ENCODE assay signal across 8 mouse cellular contexts in the genomic region with DNA sequence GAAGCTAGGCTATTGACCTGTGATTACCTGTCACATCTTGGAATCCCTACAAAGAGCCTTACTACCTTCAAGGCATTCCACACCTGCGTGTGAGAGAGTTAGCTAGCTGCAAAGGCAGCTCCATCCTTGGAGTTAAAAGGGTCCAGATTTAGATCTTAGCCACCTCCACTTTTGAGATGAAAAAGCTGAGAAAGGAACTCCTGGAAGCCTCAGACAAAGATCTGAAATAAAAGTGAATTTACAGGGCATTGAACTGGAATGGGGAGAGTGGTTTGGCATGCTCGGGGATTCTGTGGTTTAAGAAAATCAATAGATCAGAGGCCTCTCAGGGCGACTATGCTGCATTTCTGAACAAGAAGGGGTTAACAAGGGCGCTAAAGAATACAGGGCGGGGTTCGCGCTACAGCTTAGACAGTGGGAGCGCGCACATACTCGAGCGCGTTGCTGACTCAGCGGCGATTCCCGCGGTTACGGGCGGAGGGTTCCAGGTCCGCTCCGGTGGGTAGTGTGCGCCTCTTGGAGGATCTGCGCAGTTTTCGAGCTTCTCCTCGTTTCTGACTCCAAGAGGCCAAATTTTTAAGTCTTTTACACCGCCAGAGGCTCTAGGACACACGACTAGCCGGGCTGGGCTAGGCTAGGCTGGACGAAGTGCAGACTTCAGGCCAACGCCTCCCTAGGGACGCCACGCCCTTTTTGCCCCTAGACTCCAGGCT. TPM values are rescaled to one million over a fixed set of nuclear protein-coding genes. Genes with fewer than 3 reads are reported as not detected.
DNase-seq lines count a peak whose midpoint lies in the region; ATAC-seq and TF ChIP-seq lines count a peak whose summit lies in the region.

No protein-coding gene starts in this region.

- under 1% methylated on average over 31 of the region's 31 CpGs for WGBS in bone marrow, adult 2 months
- WGBS in forebrain, embryonic 13.5 days, result under 1% methylated on average over 31 of the region's 31 CpGs
- under 1% methylated on average over 31 of the region's 31 CpGs for WGBS in lung, embryonic 15.5 days
- under 1% methylated on average over 31 of the region's 31 CpGs for WGBS in neural tube, embryonic 15.5 days

- H3K27me3 ChIP-seq in forebrain, embryonic 13.5 days, result peaks cover 77% of the 10 kb centered on the region
- H3K27me3 ChIP-seq in lung, embryonic 15.5 days, result peaks cover 34% of the 10 kb centered on the region
- H3K27me3 ChIP-seq in neural tube, embryonic 15.5 days (replicated peaks), result peaks cover 37% of the 10 kb centered on the region

- H3K27ac ChIP-seq in ES-E14 (ENCODE audit: insufficient read depth, low read depth, low read length, poor library complexity, severe bottlenecking), result no peak overlapping the region
- H3K27ac ChIP-seq in bone marrow, adult 2 months (ENCODE audit: control insufficient read depth, insufficient read depth, low read depth, low read length, poor library complexity), result no peak overlapping the region
- H3K27ac ChIP-seq in forebrain, embryonic 13.5 days, result peak overlapping the region; percentile 60
- H3K27ac ChIP-seq in layer of hippocampus, adult 2 months, result peak overlapping the region; percentile 84
- H3K27ac ChIP-seq in lung, embryonic 15.5 days, result peak overlapping the region; percentile 98
- H3K27ac ChIP-seq in neural tube, embryonic 15.5 days (replicated peaks), result peak overlapping the region; percentile 86

- no peaks in the 10 kb centered on the region for H3K9me3 ChIP-seq in ES-E14 (ENCODE audit: control insufficient read depth, insufficient read depth, low read depth, low read length)
- H3K9me3 ChIP-seq in forebrain, embryonic 13.5 days (replicated peaks), result no peaks in the 10 kb centered on the region
- H3K9me3 ChIP-seq in lung, embryonic 15.5 days, result no peaks in the 10 kb centered on the region
- no peaks in the 10 kb centered on the region for H3K9me3 ChIP-seq in neural tube, embryonic 15.5 days (replicated peaks)

- intact Hi-C loops in heart, postnatal 25 days (cut with DNase I), result no loop called here

- peaks cover 0 to 7% of the 10 kb centered on the region in 2 experiments; a peak in 1 of 4 replicates for H3K4me1 ChIP-seq in ES-E14 (ENCODE audit: control insufficient read depth in 2 of 2, insufficient read depth in 2 of 2, low read length in 2 of 2, poor library complexity in 1 of 2)
- peaks cover 2% of the 10 kb centered on the region; the same call in 1 of the 2 replicates for H3K4me1 ChIP-seq in bone marrow, adult 2 months (ENCODE audit: control insufficient read depth, insufficient read depth, low read length)
- peaks cover 74% of the 10 kb centered on the region for H3K4me1 ChIP-seq in forebrain, embryonic 13.5 days
- H3K4me1 ChIP-seq in lung, embryonic 15.5 days, result peaks cover 75% of the 10 kb centered on the region
- H3K4me1 ChIP-seq in neural tube, embryonic 15.5 days, result peaks cover 76% of the 10 kb centered on the region

- H3K4me3 ChIP-seq in ES-E14 (ENCODE audit: insufficient read depth in 1 of 2, low read depth in 1 of 2, low read length in 2 of 2, poor library complexity in 1 of 2, severe bottlenecking in 1 of 2), result peak overlapping the region; percentile 60 to 65
- peak overlapping the region; percentile 25 for H3K4me3 ChIP-seq in bone marrow, adult 2 months (replicated peaks; ENCODE audit: control insufficient read depth, low read depth, low read length)
- peak overlapping the region; percentile 52 for H3K4me3 ChIP-seq in forebrain, embryonic 13.5 days
- H3K4me3 ChIP-seq in layer of hippocampus, adult 2 months, result peak overlapping the region; percentile 64
- peak overlapping the region; percentile 75 for H3K4me3 ChIP-seq in lung, embryonic 15.5 days
- H3K4me3 ChIP-seq in neural tube, embryonic 15.5 days (replicated peaks), result peak overlapping the region; percentile 50

- peak overlapping the region; percentile 83 for H3K4me2 ChIP-seq in forebrain, embryonic 13.5 days
- H3K4me2 ChIP-seq in lung, embryonic 15.5 days, result peak overlapping the region; percentile 70
- peak overlapping the region; percentile 76 for H3K4me2 ChIP-seq in neural tube, embryonic 15.5 days

- TF ChIP-seq CTCF in bone marrow, adult 2 months (IDR thresholded peaks at IDR 0.05; ENCODE audit: control insufficient read depth, insufficient read depth, low read length), result no peak
- TF ChIP-seq CTCF in layer of hippocampus, adult 2 months (conservative IDR thresholded peaks at IDR 0.05), result no peak

- peaks cover 2% of the 10 kb centered on the region; the same call in 1 of the 2 replicates for H3K36me3 ChIP-seq in ES-E14 (ENCODE audit: control insufficient read depth, insufficient read depth, low read length, poor library complexity, severe bottlenecking)
- H3K36me3 ChIP-seq in forebrain, embryonic 13.5 days (ENCODE audit: poor library complexity, severe bottlenecking), result peaks cover 11% of the 10 kb centered on the region
- H3K36me3 ChIP-seq in lung, embryonic 15.5 days, result peaks cover 11% of the 10 kb centered on the region
- peaks cover 10% of the 10 kb centered on the region for H3K36me3 ChIP-seq in neural tube, embryonic 15.5 days

- TF ChIP-seq POLR2A in bone marrow, adult 2 months (IDR thresholded peaks at IDR 0.05; ENCODE audit: borderline replicate concordance, control insufficient read depth, low read depth, low read length), result no peak

- in situ Hi-C loops in ES-E14 (cut with MboI; ENCODE audit: low sequenced_read_pairs in 2 of 2, unreplicated experiment in 2 of 2), result no loop called here

- peak overlapping the region; percentile 47 for H3K9ac ChIP-seq in ES-E14 (ENCODE audit: insufficient read depth, low read depth, low read length, poor library complexity, severe bottlenecking)
- H3K9ac ChIP-seq in forebrain, embryonic 13.5 days, result peak overlapping the region; percentile 63
- peak overlapping the region; percentile 58 for H3K9ac ChIP-seq in lung, embryonic 15.5 days
- H3K9ac ChIP-seq in neural tube, embryonic 15.5 days (replicated peaks), result peak overlapping the region; percentile 50

- peak; percentile 66 for ATAC-seq in forebrain, embryonic 13.5 days
- ATAC-seq in lung, embryonic 15.5 days (ENCODE audit: borderline replicate concordance, extremely low read depth, low FRiP score, low TSS enrichment), result peak; percentile 65; the same call in 1 of the 2 replicates
- ATAC-seq in neural tube, embryonic 15.5 days (ENCODE audit: low FRiP score), result peak; percentile 79
- no peak for ATAC-seq in erythroid progenitor cell, adult 5-6 weeks (replicated peaks; ENCODE audit: low FRiP score, poor library complexity, severe bottlenecking)

- DNase-seq in ES-E14 (ENCODE audit: low read depth, low spot score), result peak; percentile 74
- DNase-seq in heart, postnatal 25 days (ENCODE audit: low spot score), result peak; percentile 49
- DNase-seq in layer of hippocampus, adult 2 months (ENCODE audit: low spot score in 2 of 2), result peak; percentile 48 to 63

RNA-seq across cellular contexts. Expression of gene Plekhh3, which starts 0.7 kb away (rescaled TPM):
- total RNA-seq in ES-E14 (2012; rRNA removed), result 3.4 and 5.1 TPM in 2 replicates
- 2.0 and 2.1 TPM in 2 replicates for polyA plus RNA-seq in bone marrow, adult 2 months (2011; ENCODE audit: insufficient read depth, insufficient read length, low replicate concordance, missing spikeins)
- polyA plus RNA-seq in forebrain, embryonic 13.5 days (2015; fragmentation: Nextera tagmentation; extraction: Ambion mirVana), result 4.5 and 6.4 TPM in 2 replicates
- total RNA-seq in heart, postnatal 25 days (2021), result 10 to 100 TPM; 24.5 to 28.5 TPM
- total RNA-seq in layer of hippocampus, adult 2 months (2021), result 10 to 100 TPM; 14.5 to 15.4 TPM
- polyA plus RNA-seq in lung, embryonic 15.5 days (2015; fragmentation: Nextera tagmentation; extraction: Ambion mirVana), result 19.8 and 19.9 TPM in 2 replicates
- polyA plus RNA-seq in neural tube, embryonic 15.5 days (2015; fragmentation: Nextera tagmentation; extraction: Ambion mirVana), result 9.2 and 9.5 TPM in 2 replicates
- total RNA-seq in erythroid progenitor cell, adult 5-6 weeks (2015; ENCODE audit: low replicate concordance), result not detected in 2 replicates
- total RNA-seq in erythroid progenitor cell, adult 5-6 weeks (2017; ENCODE audit: low replicate concordance), result not detected in 2 replicates

RNA-seq across cellular contexts. Expression of gene Cntnap1, which starts 1.6 kb away (rescaled TPM):
- 0.18 and 0.58 TPM in 2 replicates for total RNA-seq in ES-E14 (2012; rRNA removed)
- polyA plus RNA-seq in bone marrow, adult 2 months (2011; ENCODE audit: insufficient read depth, insufficient read length, low replicate concordance, missing spikeins), result 0.54 and 1.5 TPM in 2 replicates
- 0.36 and 0.42 TPM in 2 replicates for polyA plus RNA-seq in forebrain, embryonic 13.5 days (2015; fragmentation: Nextera tagmentation; extraction: Ambion mirVana)
- total RNA-seq in heart, postnatal 25 days (2021), result 1 to 10 TPM; 1.7 to 2.4 TPM
- total RNA-seq in layer of hippocampus, adult 2 months (2021), result 100 to 1,000 TPM; 169 to 171 TPM
- polyA plus RNA-seq in lung, embryonic 15.5 days (2015; fragmentation: Nextera tagmentation; extraction: Ambion mirVana), result 1.1 and 1.4 TPM in 2 replicates
- polyA plus RNA-seq in neural tube, embryonic 15.5 days (2015; fragmentation: Nextera tagmentation; extraction: Ambion mirVana), result 11.2 and 12.3 TPM in 2 replicates
- not detected in 2 replicates for total RNA-seq in erythroid progenitor cell, adult 5-6 weeks (2015; ENCODE audit: low replicate concordance)
- not detected in 2 replicates for total RNA-seq in erythroid progenitor cell, adult 5-6 weeks (2017; ENCODE audit: low replicate concordance)

RNA-seq across cellular contexts. Expression of gene Ccr10, which starts 3.4 kb away (rescaled TPM):
- 0.31 TPM in 1 of 2 replicates, not detected in the other for total RNA-seq in ES-E14 (2012; rRNA removed)
- not detected in 2 replicates for polyA plus RNA-seq in bone marrow, adult 2 months (2011; ENCODE audit: insufficient read depth, insufficient read length, low replicate concordance, missing spikeins)
- polyA plus RNA-seq in forebrain, embryonic 13.5 days (2015; fragmentation: Nextera tagmentation; extraction: Ambion mirVana), result 0.10 TPM in 1 of 2 replicates, not detected in the other
- under 1 TPM in 1 of 2 experiments, not detected in 1; 0.14 TPM for total RNA-seq in heart, postnatal 25 days (2021)
- total RNA-seq in layer of hippocampus, adult 2 months (2021), result not detected
- 0.24 and 0.55 TPM in 2 replicates for polyA plus RNA-seq in lung, embryonic 15.5 days (2015; fragmentation: Nextera tagmentation; extraction: Ambion mirVana)
- 0.51 and 0.70 TPM in 2 replicates for polyA plus RNA-seq in neural tube, embryonic 15.5 days (2015; fragmentation: Nextera tagmentation; extraction: Ambion mirVana)
- not detected in 2 replicates for total RNA-seq in erythroid progenitor cell, adult 5-6 weeks (2015; ENCODE audit: low replicate concordance)
- not detected in 2 replicates for total RNA-seq in erythroid progenitor cell, adult 5-6 weeks (2017; ENCODE audit: low replicate concordance)

RNA-seq across cellular contexts. Expression of gene Tubg2, which starts 16.2 kb away (rescaled TPM):
- total RNA-seq in ES-E14 (2012; rRNA removed), result 0.31 and 0.74 TPM in 2 replicates
- 3.4 TPM in 1 of 2 replicates, not detected in the other for polyA plus RNA-seq in bone marrow, adult 2 months (2011; ENCODE audit: insufficient read depth, insufficient read length, low replicate concordance, missing spikeins)
- 14.6 and 16.4 TPM in 2 replicates for polyA plus RNA-seq in forebrain, embryonic 13.5 days (2015; fragmentation: Nextera tagmentation; extraction: Ambion mirVana)
- total RNA-seq in heart, postnatal 25 days (2021), result 1 to 10 TPM; 2.5 to 3.9 TPM
- total RNA-seq in layer of hippocampus, adult 2 months (2021), result 10 to 100 TPM; 40.2 to 44.5 TPM
- 3.5 and 3.6 TPM in 2 replicates for polyA plus RNA-seq in lung, embryonic 15.5 days (2015; fragmentation: Nextera tagmentation; extraction: Ambion mirVana)
- polyA plus RNA-seq in neural tube, embryonic 15.5 days (2015; fragmentation: Nextera tagmentation; extraction: Ambion mirVana), result 49.9 and 60.7 TPM in 2 replicates
- total RNA-seq in erythroid progenitor cell, adult 5-6 weeks (2015; ENCODE audit: low replicate concordance), result not detected in 2 replicates
- total RNA-seq in erythroid progenitor cell, adult 5-6 weeks (2017; ENCODE audit: low replicate concordance), result not detected in 2 replicates

RNA-seq across cellular contexts. Expression of gene Tubg1, which starts 52.1 kb away (rescaled TPM):
- total RNA-seq in ES-E14 (2012; rRNA removed), result 27.5 and 38.6 TPM in 2 replicates
- 12.3 and 16.4 TPM in 2 replicates for polyA plus RNA-seq in bone marrow, adult 2 months (2011; ENCODE audit: insufficient read depth, insufficient read length, low replicate concordance, missing spikeins)
- 108 and 112 TPM in 2 replicates for polyA plus RNA-seq in forebrain, embryonic 13.5 days (2015; fragmentation: Nextera tagmentation; extraction: Ambion mirVana)
- total RNA-seq in heart, postnatal 25 days (2021), result 10 to 100 TPM; 24.4 to 27.3 TPM
- total RNA-seq in layer of hippocampus, adult 2 months (2021), result 10 to 100 TPM; 41.7 to 42.6 TPM
- 89.6 and 90.6 TPM in 2 replicates for polyA plus RNA-seq in lung, embryonic 15.5 days (2015; fragmentation: Nextera tagmentation; extraction: Ambion mirVana)
- 68.4 and 73.7 TPM in 2 replicates for polyA plus RNA-seq in neural tube, embryonic 15.5 days (2015; fragmentation: Nextera tagmentation; extraction: Ambion mirVana)
- 29.3 and 38.2 TPM in 2 replicates for total RNA-seq in erythroid progenitor cell, adult 5-6 weeks (2015; ENCODE audit: low replicate concordance)
- 30.8 and 40.7 TPM in 2 replicates for total RNA-seq in erythroid progenitor cell, adult 5-6 weeks (2017; ENCODE audit: low replicate concordance)

Comparison
In these comparisons a context has a peak if more than half of its experiments do, and no peak if none do; other contexts are left out.
1. H3K27ac ChIP-seq: peak in forebrain, embryonic 13.5 days (single experiment), layer of hippocampus, adult 2 months (single experiment), lung, embryonic 15.5 days (single experiment) and neural tube, embryonic 15.5 days (single experiment); none in ES-E14 (single experiment) and bone marrow, adult 2 months (single experiment).
2. H3K4me3 ChIP-seq: peak in every context shown above with its lines; median percentile 75 in lung, embryonic 15.5 days; 64 in layer of hippocampus, adult 2 months; 62 in ES-E14; 52 in forebrain, embryonic 13.5 days; 50 in neural tube, embryonic 15.5 days; 25 in bone marrow, adult 2 months.
3. RNA of gene Cntnap1, which starts 1.6 kb away (total RNA-seq): 169 to 171 TPM in layer of hippocampus, adult 2 months; 1.7 to 2.4 TPM in heart, postnatal 25 days, 0.18 to 0.58 TPM in ES-E14 and not detected in erythroid progenitor cell, adult 5-6 weeks; every median in the first group is over 10 times any median in the second.
4. Peak in every context shown above with its lines, with median percentiles within 50 percentile points of each other: DNase-seq, H3K9ac ChIP-seq and H3K4me2 ChIP-seq.